ENCODE assay signal across 13 mouse cellular contexts in genomic region chr5:137737400-137737940, GRCm38 (mm10). TPM values are rescaled to one million over a fixed set of nuclear protein-coding genes. Genes with fewer than 3 reads are reported as not detected.
DNase-seq lines count a peak whose midpoint lies in the region; ATAC-seq and TF ChIP-seq lines count a peak whose summit lies in the region.
"Had no signal": no experiment of that assay in that cellular context is flagged by ENCODE, and none has a peak within 500 bp of the region (broad histone marks: within the 10 kb centered on the region; RNA-seq: fewer than 3 reads in every experiment).

No protein-coding gene starts in this region.

- peak; percentile 10 for DNase-seq in cerebellum, adult 11 months
- DNase-seq in cerebellum, adult 8-10 months: no peak
- peak; percentile 15 for DNase-seq in liver, postnatal 0 days
- DNase-seq in forebrain, postnatal 0 days: peak; percentile 63
- no peak for DNase-seq in frontal cortex, postnatal 25 days (ENCODE audit: low spot score in 2 of 2)
- no peak for DNase-seq in lung, adult 2 months
- DNase-seq: gastrocnemius, adult 2 months; heart, postnatal 10 days; kidney, postnatal 14 days had no signal

- no peaks in the 10 kb centered on the region for H3K9me3 ChIP-seq in liver, postnatal 0 days (ENCODE audit: low read length)
- H3K9me3 ChIP-seq in liver, embryonic 12.5 days (replicated peaks): no peaks in the 10 kb centered on the region
- no peaks in the 10 kb centered on the region for H3K9me3 ChIP-seq in forebrain, postnatal 0 days (ENCODE audit: low read length)
- H3K9me3 ChIP-seq in neural tube, embryonic 13.5 days: no peaks in the 10 kb centered on the region
- H3K9me3 ChIP-seq: limb, embryonic 12.5 days had no signal

- H3K4me2 ChIP-seq in liver, postnatal 0 days (ENCODE audit: low read depth, low read length): no peak overlapping the region
- no peak overlapping the region for H3K4me2 ChIP-seq in liver, embryonic 12.5 days
- peak overlapping the region; percentile 90 for H3K4me2 ChIP-seq in forebrain, postnatal 0 days (ENCODE audit: low read depth)
- H3K4me2 ChIP-seq in neural tube, embryonic 13.5 days: peak overlapping the region; percentile 91
- H3K4me2 ChIP-seq: limb, embryonic 12.5 days had no signal

- no peak for TF ChIP-seq POLR2A in lung, adult 2 months (IDR thresholded peaks at IDR 0.05; ENCODE audit: borderline replicate concordance, extremely low read depth, low read depth, low read length)

- H3K36me3 ChIP-seq in liver, postnatal 0 days (replicated peaks; ENCODE audit: insufficient read depth, low read length): no peaks in the 10 kb centered on the region
- H3K36me3 ChIP-seq in liver, embryonic 12.5 days: peaks cover 9% of the 10 kb centered on the region; the same call in 1 of the 2 replicates
- peaks cover 32% of the 10 kb centered on the region for H3K36me3 ChIP-seq in forebrain, postnatal 0 days (ENCODE audit: insufficient read depth)
- H3K36me3 ChIP-seq in neural tube, embryonic 13.5 days: peaks cover 46% of the 10 kb centered on the region

- no peak overlapping the region for H3K4me3 ChIP-seq in liver, postnatal 0 days (ENCODE audit: low read depth, low read length)
- no peak overlapping the region for H3K4me3 ChIP-seq in liver, embryonic 12.5 days
- H3K4me3 ChIP-seq in forebrain, postnatal 0 days (ENCODE audit: low read depth, low read length): no peak overlapping the region
- H3K4me3 ChIP-seq in neural tube, embryonic 13.5 days: no peak overlapping the region
- H3K4me3 ChIP-seq in lung, adult 2 months (replicated peaks; ENCODE audit: extremely low read depth, low read depth, low read length): no peak overlapping the region
- H3K4me3 ChIP-seq: gastrocnemius, adult 2 months; limb, embryonic 12.5 days had no signal

- WGBS in liver, postnatal 0 days (ENCODE audit: insufficient replicate concordance): 84% methylated on average over 6 of the region's 6 CpGs
- 72% methylated on average over 6 of the region's 6 CpGs for WGBS in liver, embryonic 12.5 days (ENCODE audit: insufficient replicate concordance)
- 78% methylated on average over 6 of the region's 6 CpGs for WGBS in forebrain, postnatal 0 days
- WGBS in neural tube, embryonic 13.5 days: 87% methylated on average over 6 of the region's 6 CpGs
- 83% methylated on average over 6 of the region's 6 CpGs for WGBS in lung, adult 2 months

- no peak for TF ChIP-seq EP300 in liver, postnatal 0 days (IDR thresholded peaks at IDR 0.05; ENCODE audit: low read depth)

- TF ChIP-seq CTCF in liver, postnatal 0 days (IDR thresholded peaks at IDR 0.05; ENCODE audit: low read depth): no peak
- no peak for TF ChIP-seq CTCF in forebrain, postnatal 0 days (IDR thresholded peaks at IDR 0.05; ENCODE audit: low read depth)
- no peak for TF ChIP-seq CTCF in lung, adult 2 months (IDR thresholded peaks at IDR 0.05; ENCODE audit: insufficient read depth, low read length)

- no peak for ATAC-seq in liver, postnatal 0 days
- no peak for ATAC-seq in liver, embryonic 12.5 days
- no peak for ATAC-seq in forebrain, postnatal 0 days
- ATAC-seq in neural tube, embryonic 13.5 days (ENCODE audit: low read depth): no peak
- ATAC-seq: Patski had no signal

- H3K4me1 ChIP-seq in liver, postnatal 0 days (ENCODE audit: insufficient read depth): peaks cover 15% of the 10 kb centered on the region
- peaks cover 58% of the 10 kb centered on the region for H3K4me1 ChIP-seq in liver, embryonic 12.5 days
- peaks cover 41% of the 10 kb centered on the region for H3K4me1 ChIP-seq in forebrain, postnatal 0 days (ENCODE audit: insufficient read depth)
- H3K4me1 ChIP-seq in neural tube, embryonic 13.5 days (replicated peaks): peaks cover 73% of the 10 kb centered on the region
- H3K4me1 ChIP-seq in lung, adult 2 months (ENCODE audit: control insufficient read depth, insufficient read depth, low read length): no peaks in the 10 kb centered on the region

- no peak overlapping the region for H3K27ac ChIP-seq in liver, postnatal 0 days (ENCODE audit: low read depth)
- H3K27ac ChIP-seq in liver, embryonic 12.5 days: no peak overlapping the region
- H3K27ac ChIP-seq in forebrain, postnatal 0 days (ENCODE audit: low read depth, low read length): peak overlapping the region; percentile 40
- H3K27ac ChIP-seq in neural tube, embryonic 13.5 days (replicated peaks): peak overlapping the region; percentile 81; the same call in 1 of the 2 replicates
- H3K27ac ChIP-seq: gastrocnemius, adult 2 months; limb, embryonic 12.5 days had no signal

- no peaks in the 10 kb centered on the region for H3K27me3 ChIP-seq in liver, postnatal 0 days (ENCODE audit: insufficient read depth, low read length)
- peaks cover 26% of the 10 kb centered on the region; the same call in 1 of the 2 replicates for H3K27me3 ChIP-seq in liver, embryonic 12.5 days (replicated peaks)
- no peaks in the 10 kb centered on the region for H3K27me3 ChIP-seq in forebrain, postnatal 0 days (ENCODE audit: insufficient read depth, low read length)
- no peaks in the 10 kb centered on the region for H3K27me3 ChIP-seq in neural tube, embryonic 13.5 days
- H3K27me3 ChIP-seq: limb, embryonic 12.5 days; Patski had no signal

- H3K9ac ChIP-seq in liver, postnatal 0 days (replicated peaks): no peak overlapping the region
- H3K9ac ChIP-seq in liver, embryonic 12.5 days: no peak overlapping the region
- peak overlapping the region; percentile 80 for H3K9ac ChIP-seq in forebrain, postnatal 0 days
- peak overlapping the region; percentile 93 for H3K9ac ChIP-seq in neural tube, embryonic 13.5 days
- H3K9ac ChIP-seq: limb, embryonic 12.5 days had no signal

RNA-seq across cellular contexts. Expression of gene Nyap1, which starts 3.9 kb away (rescaled TPM):
- polyA plus RNA-seq in liver, postnatal 0 days (2015; fragmentation: Nextera tagmentation; extraction: Ambion mirVana): 0.11 and 0.18 TPM in 2 replicates
- polyA plus RNA-seq in liver, embryonic 12.5 days (2016; fragmentation: Nextera tagmentation; extraction: Ambion mirVana): 0.33 and 0.38 TPM in 2 replicates
- 251 and 252 TPM in 2 replicates for total RNA-seq in forebrain, postnatal 0 days (2014; rRNA removed)
- 42.0 and 48.9 TPM in 2 replicates for polyA plus RNA-seq in forebrain, postnatal 0 days (2015; fragmentation: Nextera tagmentation; extraction: Ambion mirVana)
- 23.4 and 25.4 TPM in 2 replicates for polyA plus RNA-seq in neural tube, embryonic 13.5 days (2015; fragmentation: Nextera tagmentation; extraction: Ambion mirVana)
- 2.3 and 2.4 TPM in 2 replicates for polyA plus RNA-seq in lung, adult 2 months (2012; rRNA removed)

RNA-seq across cellular contexts. Expression of gene Tsc22d4, which starts 8.1 kb away (rescaled TPM):
- polyA plus RNA-seq in liver, postnatal 0 days (2015; fragmentation: Nextera tagmentation; extraction: Ambion mirVana): 65.3 and 65.9 TPM in 2 replicates
- polyA plus RNA-seq in liver, embryonic 12.5 days (2016; fragmentation: Nextera tagmentation; extraction: Ambion mirVana): 96.0 and 99.2 TPM in 2 replicates
- 120 and 135 TPM in 2 replicates for total RNA-seq in forebrain, postnatal 0 days (2014; rRNA removed)
- polyA plus RNA-seq in forebrain, postnatal 0 days (2015; fragmentation: Nextera tagmentation; extraction: Ambion mirVana): 112 and 134 TPM in 2 replicates
- 76.8 and 86.9 TPM in 2 replicates for polyA plus RNA-seq in neural tube, embryonic 13.5 days (2015; fragmentation: Nextera tagmentation; extraction: Ambion mirVana)
- 103 and 110 TPM in 2 replicates for polyA plus RNA-seq in lung, adult 2 months (2012; rRNA removed)

RNA-seq across cellular contexts. Expression of gene Ppp1r35, which starts 41.2 kb away (rescaled TPM):
- polyA plus RNA-seq in liver, postnatal 0 days (2015; fragmentation: Nextera tagmentation; extraction: Ambion mirVana): 13.4 and 18.1 TPM in 2 replicates
- polyA plus RNA-seq in liver, embryonic 12.5 days (2016; fragmentation: Nextera tagmentation; extraction: Ambion mirVana): 38.6 and 39.2 TPM in 2 replicates
- 28.8 and 47.4 TPM in 2 replicates for total RNA-seq in forebrain, postnatal 0 days (2014; rRNA removed)
- polyA plus RNA-seq in forebrain, postnatal 0 days (2015; fragmentation: Nextera tagmentation; extraction: Ambion mirVana): 39.1 and 41.8 TPM in 2 replicates
- polyA plus RNA-seq in neural tube, embryonic 13.5 days (2015; fragmentation: Nextera tagmentation; extraction: Ambion mirVana): 38.1 and 39.7 TPM in 2 replicates
- polyA plus RNA-seq in lung, adult 2 months (2012; rRNA removed): 32.7 and 46.7 TPM in 2 replicates

RNA-seq across cellular contexts. Expression of gene Mepce, which starts 50.0 kb away (rescaled TPM):
- polyA plus RNA-seq in liver, postnatal 0 days (2015; fragmentation: Nextera tagmentation; extraction: Ambion mirVana): 4.7 and 5.0 TPM in 2 replicates
- 9.0 and 9.2 TPM in 2 replicates for polyA plus RNA-seq in liver, embryonic 12.5 days (2016; fragmentation: Nextera tagmentation; extraction: Ambion mirVana)
- 33.3 and 47.7 TPM in 2 replicates for total RNA-seq in forebrain, postnatal 0 days (2014; rRNA removed)
- 18.3 and 21.1 TPM in 2 replicates for polyA plus RNA-seq in forebrain, postnatal 0 days (2015; fragmentation: Nextera tagmentation; extraction: Ambion mirVana)
- polyA plus RNA-seq in neural tube, embryonic 13.5 days (2015; fragmentation: Nextera tagmentation; extraction: Ambion mirVana): 9.9 and 12.3 TPM in 2 replicates
- 43.3 and 44.2 TPM in 2 replicates for polyA plus RNA-seq in lung, adult 2 months (2012; rRNA removed)

RNA-seq across cellular contexts. Expression of gene Zcwpw1, which starts 50.1 kb away (rescaled TPM):
- polyA plus RNA-seq in liver, postnatal 0 days (2015; fragmentation: Nextera tagmentation; extraction: Ambion mirVana): 1.5 and 1.9 TPM in 2 replicates
- polyA plus RNA-seq in liver, embryonic 12.5 days (2016; fragmentation: Nextera tagmentation; extraction: Ambion mirVana): 6.9 and 7.5 TPM in 2 replicates
- total RNA-seq in forebrain, postnatal 0 days (2014; rRNA removed): 3.5 and 7.7 TPM in 2 replicates
- 3.1 and 4.8 TPM in 2 replicates for polyA plus RNA-seq in forebrain, postnatal 0 days (2015; fragmentation: Nextera tagmentation; extraction: Ambion mirVana)
- polyA plus RNA-seq in neural tube, embryonic 13.5 days (2015; fragmentation: Nextera tagmentation; extraction: Ambion mirVana): 10.4 and 12.4 TPM in 2 replicates
- polyA plus RNA-seq in lung, adult 2 months (2012; rRNA removed): 0.49 and 0.60 TPM in 2 replicates

Comparison
In these comparisons a context has a peak if more than half of its experiments do, and no peak if none do; other contexts are left out.
1. DNase-seq: peak in cerebellum, adult 11 months (single experiment), liver, postnatal 0 days (single experiment) and forebrain, postnatal 0 days (single experiment); none in cerebellum, adult 8-10 months (single experiment), frontal cortex, postnatal 25 days (0 of 2) and lung, adult 2 months (single experiment).
2. H3K27ac ChIP-seq: peak in forebrain, postnatal 0 days (single experiment) and neural tube, embryonic 13.5 days (single experiment); none in liver, postnatal 0 days (single experiment) and liver, embryonic 12.5 days (single experiment).
3. H3K4me2 ChIP-seq: peak in forebrain, postnatal 0 days (single experiment) and neural tube, embryonic 13.5 days (single experiment); none in liver, postnatal 0 days (single experiment) and liver, embryonic 12.5 days (single experiment).
4. H3K9ac ChIP-seq: peak in forebrain, postnatal 0 days (single experiment) and neural tube, embryonic 13.5 days (single experiment); none in liver, postnatal 0 days (single experiment) and liver, embryonic 12.5 days (single experiment).